Mouse (Mus musculus) heart, embryonic 10.5 days (tissue): ENCODE results near the gene Rps8. TPM values are rescaled to one million over a fixed set of nuclear protein-coding genes. Genes with fewer than 3 reads are reported as not detected.

Experiments used
- DNase-seq: peaks from one replicate; pipeline ENCODE4 v3.0.0-alpha.2; 2017; ENCODE audit warnings: low spot score
- H3K27ac ChIP-seq: fragments of 300-500 bp; sonication (generic); 2 replicates; pipeline ENCODE4 v1.5.1; 2016; ENCODE audit warnings: mild to moderate bottlenecking
- H3K27me3 ChIP-seq: fragments of 300-500 bp; sonication (generic); 2 replicates; pipeline ENCODE4 v1.6.1; 2016; ENCODE audit warnings: mild to moderate bottlenecking; ENCODE audit not compliant: poor library complexity, insufficient read depth, severe bottlenecking
- H3K36me3 ChIP-seq: fragments of 300-500 bp; sonication (generic); 2 replicates; pipeline ENCODE4 v1.6.1; 2016; ENCODE audit warnings: mild to moderate bottlenecking, moderate library complexity
- H3K4me1 ChIP-seq: fragments of 300-500 bp; sonication (generic); 2 replicates; pipeline ENCODE4 v1.6.1; 2016; ENCODE audit warnings: mild to moderate bottlenecking
- H3K4me3 ChIP-seq: fragments of 300-500 bp; sonication (generic); 2 replicates; pipeline ENCODE4 v1.5.1; 2016; ENCODE audit warnings: mild to moderate bottlenecking, moderate library complexity
- H3K9me3 ChIP-seq: fragments of 300-500 bp; sonication (generic); 2 replicates; pipeline ENCODE4 v1.6.1; 2016; ENCODE audit warnings: mild to moderate bottlenecking, moderate library complexity
- WGBS: fragments of 180-500 bp; shearing (Covaris S2); methylation state at CpG from one replicate; pipeline ENCODE4 v1.1.7; 2016; 5-methylcytosine and 5-hydroxymethylcytosine counted together
- polyA plus RNA-seq: library from polyadenylated mRNA; unstranded; fragments of >200 nt; fragmentation: Nextera tagmentation; extraction: Ambion mirVana; gene quantifications from 2 replicates; pipeline ENCODE4 v1.2.1, GENCODE M21; 2016

Rps8 gene
- polyA plus RNA-seq, 1 experiment from 2014 or later, result 783 TPM

DNA sequence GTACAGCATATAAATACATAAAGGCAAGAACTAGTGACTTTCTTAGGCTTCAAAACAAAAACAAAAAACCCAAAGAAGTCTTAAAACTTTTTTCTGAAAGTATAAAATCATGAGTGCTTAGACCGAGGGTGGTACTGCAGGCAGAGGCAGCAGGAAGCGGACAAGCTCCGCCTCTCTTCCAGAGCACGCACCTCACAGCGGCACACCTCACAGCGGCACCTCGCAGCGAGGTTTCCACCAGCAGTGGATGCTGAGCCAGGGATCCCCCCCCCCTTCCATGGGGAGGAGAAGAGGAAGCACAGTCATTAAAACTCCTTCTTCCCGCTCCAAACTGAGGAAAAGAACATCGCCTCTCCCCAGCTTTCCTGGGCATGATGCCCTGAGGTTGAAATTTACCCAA is 3.6 kb upstream of the Rps8 start:
- DNase-seq, result no peak
- Histone ChIP-seq H3K4me3 (no peak overlapping the region), H3K27me3 (no peaks in the 10 kb centered on the region), H3K4me1 (0 out of 2 replicates have a peak, but pooled peaks cover 2% of the 10 kb centered on the region), H3K27ac (no peak overlapping the region), H3K36me3 (peaks cover 65% of the 10 kb centered on the region), H3K9me3 (no peaks in the 10 kb centered on the region)
- 89% methylated on average over 10 of the region's 10 CpGs for WGBS

DNA sequence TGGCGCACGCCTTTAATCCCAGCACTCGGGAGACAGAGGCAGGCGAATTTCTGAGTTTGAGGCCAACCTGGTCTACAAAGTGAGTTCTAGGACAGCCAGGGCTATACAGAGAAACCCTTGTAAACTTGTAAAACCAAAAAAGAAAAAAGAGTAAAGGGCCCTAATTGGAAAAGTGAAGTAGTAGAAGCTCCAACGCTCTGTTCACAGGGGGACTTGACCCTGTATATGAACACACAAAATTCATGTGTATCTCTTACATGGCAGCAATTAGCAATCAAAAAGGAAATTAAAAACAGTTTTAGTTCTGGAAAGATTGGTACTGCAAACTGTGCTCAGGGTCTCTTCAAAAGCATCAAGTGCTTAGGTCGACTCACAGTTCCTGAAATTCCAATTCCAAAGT is 329 bp upstream of the Rps8 start:
- DNase-seq, result no peak
- no peaks in the 10 kb centered on the region for H3K9me3 ChIP-seq
- H3K36me3 ChIP-seq, result peaks cover 65% of the 10 kb centered on the region
- peak overlapping the region; percentile 99 for H3K4me3 ChIP-seq
- H3K27ac ChIP-seq, result peak overlapping the region; percentile 99
- WGBS, result 32% methylated on average over 6 of the region's 6 CpGs
- no peaks in the 10 kb centered on the region for H3K27me3 ChIP-seq
- peaks cover 25% of the 10 kb centered on the region; the same call in 1 of the 2 replicates for H3K4me1 ChIP-seq

DNA sequence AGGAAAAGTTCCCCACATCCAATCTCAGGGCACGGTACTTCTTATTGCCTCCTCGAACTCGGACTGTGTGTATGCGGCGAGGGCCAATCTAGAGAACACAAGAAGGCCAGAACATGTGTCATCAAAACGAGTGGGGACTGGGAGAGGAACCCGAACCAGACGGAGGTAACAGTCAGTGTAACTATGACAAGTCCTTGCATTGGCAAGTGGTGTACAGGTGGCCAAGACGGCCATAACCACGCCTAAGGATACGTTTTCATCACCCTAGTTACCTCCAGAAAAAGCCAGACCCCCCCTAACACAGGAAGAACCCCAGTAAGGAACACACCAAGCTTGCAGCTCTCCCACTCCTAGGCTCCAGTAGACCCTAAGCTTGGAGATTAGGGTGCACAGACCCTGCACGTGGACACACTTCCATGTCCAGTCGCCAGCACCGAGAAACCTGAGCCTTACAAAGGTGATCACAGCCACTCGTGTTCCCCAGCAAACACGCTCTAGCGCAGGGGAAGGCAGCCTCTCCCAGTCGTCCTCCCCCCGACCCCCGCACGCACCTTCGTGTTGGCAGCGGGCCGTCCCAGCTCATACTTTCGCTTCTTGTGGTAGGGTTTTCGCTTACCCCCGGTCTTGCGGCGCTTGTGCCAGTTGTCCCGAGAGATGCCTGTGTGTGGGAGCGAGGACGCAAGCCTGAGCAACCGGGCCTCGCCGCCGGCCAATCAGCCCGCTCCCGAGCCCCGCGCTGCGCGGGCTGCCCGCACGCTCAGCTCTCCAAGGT is 837 bp downstream of the Rps8 start:
- DNase-seq, result no peak
- peaks cover 66% of the 10 kb centered on the region for H3K36me3 ChIP-seq
- WGBS, result 1% methylated on average over 44 of the region's 44 CpGs

DNA sequence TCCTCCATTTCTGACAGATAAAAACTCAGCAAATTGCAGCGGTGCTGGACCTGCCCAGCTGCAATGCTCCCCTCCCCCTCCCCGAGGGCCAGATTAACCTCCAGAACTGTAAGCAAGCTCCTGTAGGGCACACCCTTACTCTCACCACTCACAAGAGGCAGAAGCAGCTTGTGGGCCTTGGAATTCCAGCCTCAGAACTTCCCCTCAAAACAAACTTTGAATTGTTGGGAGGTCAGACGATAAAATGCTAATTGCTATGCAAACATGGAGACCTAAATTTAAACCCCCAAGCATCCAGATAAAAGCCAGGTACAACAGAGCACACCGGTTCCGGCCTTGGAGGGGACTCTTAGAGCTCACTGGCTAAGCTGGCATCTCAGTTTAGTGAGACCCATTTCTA is 3.3 kb downstream of the Rps8 start:
- H3K27me3 ChIP-seq, result no peaks in the 10 kb centered on the region
- H3K4me1 ChIP-seq, result peaks cover 25% of the 10 kb centered on the region; the same call in 1 of the 2 replicates
- peaks cover 71% of the 10 kb centered on the region for H3K36me3 ChIP-seq
- WGBS, result 78% methylated on average over 5 of the region's 5 CpGs
- DNase-seq, result peak; percentile 73
- no peak overlapping the region for H3K27ac ChIP-seq
- no peaks in the 10 kb centered on the region for H3K9me3 ChIP-seq
- no peak overlapping the region for H3K4me3 ChIP-seq

More for the DNA sequence above, 837 bp downstream of the Rps8 start:
- H3K9me3 ChIP-seq, result no peaks in the 10 kb centered on the region
- no peaks in the 10 kb centered on the region for H3K27me3 ChIP-seq
- peaks cover 25% of the 10 kb centered on the region; the same call in 1 of the 2 replicates for H3K4me1 ChIP-seq
- peak overlapping the region; percentile 99 for H3K27ac ChIP-seq
- H3K4me3 ChIP-seq, result peak overlapping the region; percentile 99

DNA sequence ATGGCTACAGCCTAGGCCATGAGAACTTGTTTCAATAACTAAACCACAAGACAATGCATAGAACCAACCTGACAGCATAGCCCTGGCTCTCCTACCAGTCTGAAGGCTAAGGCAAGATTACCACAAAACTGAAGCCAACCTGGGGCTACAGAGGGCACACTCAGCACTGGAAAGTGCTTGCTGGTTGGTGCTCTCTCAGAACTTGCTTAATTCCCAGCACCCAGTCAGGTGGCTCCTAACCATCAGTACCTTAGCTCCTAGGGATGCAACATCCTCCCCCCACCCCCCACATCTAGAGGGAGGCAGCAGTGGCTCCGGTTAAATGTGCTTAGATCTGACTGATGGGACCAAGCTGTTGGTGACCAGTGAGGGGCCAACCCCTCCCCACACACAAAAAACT is 4.6 kb downstream of the Rps8 start:
- Histone ChIP-seq H3K9me3 (no peaks in the 10 kb centered on the region), H3K4me1 (peaks cover 25% of the 10 kb centered on the region; the same call in 1 of the 2 replicates), H3K36me3 (peaks cover 71% of the 10 kb centered on the region), H3K27me3 (no peaks in the 10 kb centered on the region), H3K4me3 (no peak overlapping the region), H3K27ac (no peak overlapping the region)
- peak; percentile 73 for DNase-seq
- 76% methylated on average over 1 of the region's 1 CpGs for WGBS

DNA sequence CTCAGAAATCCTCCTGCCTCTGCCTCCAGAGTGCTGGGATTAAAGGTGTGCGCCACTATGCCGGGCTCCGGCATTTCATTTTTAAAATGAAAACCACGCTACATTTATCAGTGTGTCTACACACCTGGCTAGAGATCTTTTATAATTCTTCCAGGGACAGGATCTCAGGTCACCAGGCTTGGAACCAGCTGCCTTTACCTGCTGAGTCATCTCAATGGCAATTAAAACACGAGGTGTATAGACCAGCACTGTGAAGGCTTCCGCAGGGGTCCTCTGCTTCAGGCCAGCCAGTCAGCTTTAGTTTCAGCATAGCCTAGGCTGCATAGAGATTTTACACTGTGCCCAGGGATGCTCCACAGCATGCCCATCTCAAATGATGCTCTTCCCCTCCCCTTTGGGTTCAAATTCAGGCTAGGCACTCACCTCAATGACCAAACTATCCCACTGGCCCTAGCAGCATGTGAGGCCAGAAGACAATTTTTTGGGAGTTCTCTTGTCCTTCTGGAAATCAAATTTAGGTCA is 5.8 kb downstream of the Rps8 start:
- Histone ChIP-seq H3K9me3 (no peaks in the 10 kb centered on the region), H3K4me3 (no peak overlapping the region), H3K27ac (no peak overlapping the region), H3K36me3 (peaks cover 71% of the 10 kb centered on the region), H3K4me1 (peaks cover 25% of the 10 kb centered on the region; the same call in 1 of the 2 replicates), H3K27me3 (no peaks in the 10 kb centered on the region)
- peak; percentile 72 for DNase-seq
- 83% methylated on average over 6 of the region's 6 CpGs for WGBS

DNA sequence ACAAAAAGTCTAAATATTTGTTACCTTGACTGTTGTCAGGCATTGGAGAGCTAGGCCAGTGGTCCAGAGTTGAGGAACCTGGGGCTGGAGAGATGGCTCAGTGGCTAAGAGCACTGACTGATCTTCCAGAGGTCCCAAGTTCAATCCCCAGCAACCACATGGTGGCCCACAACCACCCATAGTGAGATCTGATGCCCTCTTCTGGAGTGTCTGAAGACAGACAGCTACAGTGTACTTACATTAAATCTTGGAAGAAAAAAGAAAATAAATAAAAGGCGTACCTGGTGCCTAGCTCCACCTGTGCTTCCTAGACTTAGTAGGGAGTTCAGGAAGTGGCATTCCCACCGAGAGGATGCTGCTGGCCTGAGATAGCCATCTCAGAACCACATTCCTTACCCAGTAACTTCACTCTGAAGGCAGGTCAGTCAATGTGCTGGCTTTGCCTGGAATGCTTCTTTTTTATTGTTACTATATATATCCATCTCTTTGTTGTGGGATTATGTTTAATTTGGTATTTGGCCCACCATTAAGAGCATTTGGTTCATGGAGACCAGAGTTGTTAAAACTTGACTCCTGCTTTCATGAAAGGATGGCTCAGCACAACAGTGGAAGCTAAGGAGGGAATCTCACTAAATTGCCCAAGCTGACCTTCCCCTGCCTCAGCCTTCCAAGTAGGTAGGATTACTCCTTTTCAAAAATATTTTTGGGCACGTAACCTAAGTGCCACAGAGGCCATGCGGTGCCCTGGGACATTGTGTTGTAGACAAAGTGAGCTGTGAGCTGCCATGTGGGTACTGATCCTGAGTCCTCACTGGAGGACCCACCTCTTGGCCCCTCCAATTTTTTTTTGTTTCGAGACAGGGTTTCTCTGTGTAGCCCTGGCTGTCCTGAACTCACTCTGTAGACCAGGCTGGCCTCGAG is 6.5 kb downstream of the Rps8 start:
- WGBS, result 68% methylated on average over 6 of the region's 6 CpGs

DNA sequence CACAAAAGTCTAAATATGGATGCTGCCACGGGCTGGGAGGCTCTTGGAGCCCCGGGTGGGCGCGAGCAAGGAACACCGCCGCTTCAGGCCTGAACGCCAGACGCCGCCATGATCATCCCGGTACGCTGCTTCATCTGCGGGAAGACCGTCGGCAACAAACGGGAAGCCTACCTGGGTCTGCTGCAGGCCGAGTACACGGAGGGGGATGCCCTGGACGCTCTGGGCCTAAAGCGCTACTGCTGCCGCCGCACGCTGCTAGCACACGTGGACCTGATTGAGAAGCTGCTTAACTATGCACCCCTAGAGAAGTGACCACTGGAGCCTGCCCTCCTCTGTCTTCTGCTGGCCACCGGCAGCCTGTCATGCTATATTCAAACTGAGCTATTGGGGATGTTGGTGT is 7.2 kb downstream of the Rps8 start:
- peak; percentile 75 for DNase-seq
- H3K27ac ChIP-seq, result no peak overlapping the region
- H3K4me3 ChIP-seq, result no peak overlapping the region
- H3K4me1 ChIP-seq, result peaks cover 15% of the 10 kb centered on the region; the same call in 1 of the 2 replicates
- peaks cover 56% of the 10 kb centered on the region for H3K36me3 ChIP-seq
- no peaks in the 10 kb centered on the region for H3K9me3 ChIP-seq
- WGBS, result 69% methylated on average over 24 of the region's 24 CpGs
- H3K27me3 ChIP-seq, result no peaks in the 10 kb centered on the region

More for the DNA sequence above, 6.5 kb downstream of the Rps8 start:
- H3K4me3 ChIP-seq, result no peak overlapping the region
- no peak overlapping the region for H3K27ac ChIP-seq
- DNase-seq, result no peak
- no peaks in the 10 kb centered on the region for H3K27me3 ChIP-seq
- H3K36me3 ChIP-seq, result peaks cover 64% of the 10 kb centered on the region
- H3K4me1 ChIP-seq, result peaks cover 22% of the 10 kb centered on the region; the same call in 1 of the 2 replicates
- H3K9me3 ChIP-seq, result no peaks in the 10 kb centered on the region

DNA sequence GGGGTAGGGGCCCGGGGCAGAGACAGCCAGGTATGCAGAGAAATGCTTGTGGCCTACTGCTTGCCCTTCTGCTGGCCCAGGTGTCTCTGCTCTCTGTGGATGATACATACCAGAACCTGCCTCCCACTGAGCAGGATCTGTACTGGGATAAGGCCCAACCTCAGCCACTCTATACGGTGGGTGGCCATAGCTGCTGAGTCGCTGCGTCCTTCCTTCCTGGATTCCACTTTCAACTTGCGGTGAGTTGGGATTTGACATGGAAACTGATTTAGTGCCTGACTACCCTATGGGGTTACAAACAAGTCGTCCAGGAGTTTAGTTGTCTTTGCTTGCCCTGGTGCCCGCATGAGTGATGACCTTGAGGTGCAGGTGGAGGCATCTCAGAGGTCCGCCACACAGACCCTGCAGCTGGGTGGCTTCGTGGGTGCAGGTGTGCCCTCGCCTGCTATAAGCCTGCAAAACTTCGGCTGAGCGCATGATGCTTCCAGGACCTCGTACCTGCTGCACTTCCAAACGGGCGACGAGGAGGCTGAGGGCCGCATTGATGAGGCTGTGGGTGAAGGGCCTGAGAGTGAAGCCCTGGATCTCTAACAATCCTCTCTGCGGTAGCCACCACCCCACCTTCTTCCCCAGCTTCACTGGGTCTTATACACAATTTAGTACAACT is 7.9 kb downstream of the Rps8 start:
- Histone ChIP-seq H3K27me3 (no peaks in the 10 kb centered on the region), H3K36me3 (peaks cover 50% of the 10 kb centered on the region), H3K4me3 (no peak overlapping the region), H3K27ac (no peak overlapping the region), H3K4me1 (peaks cover 10% of the 10 kb centered on the region; the same call in 1 of the 2 replicates), H3K9me3 (no peaks in the 10 kb centered on the region)
- peak; percentile 75 for DNase-seq
- WGBS, result 85% methylated on average over 18 of the region's 18 CpGs

DNA sequence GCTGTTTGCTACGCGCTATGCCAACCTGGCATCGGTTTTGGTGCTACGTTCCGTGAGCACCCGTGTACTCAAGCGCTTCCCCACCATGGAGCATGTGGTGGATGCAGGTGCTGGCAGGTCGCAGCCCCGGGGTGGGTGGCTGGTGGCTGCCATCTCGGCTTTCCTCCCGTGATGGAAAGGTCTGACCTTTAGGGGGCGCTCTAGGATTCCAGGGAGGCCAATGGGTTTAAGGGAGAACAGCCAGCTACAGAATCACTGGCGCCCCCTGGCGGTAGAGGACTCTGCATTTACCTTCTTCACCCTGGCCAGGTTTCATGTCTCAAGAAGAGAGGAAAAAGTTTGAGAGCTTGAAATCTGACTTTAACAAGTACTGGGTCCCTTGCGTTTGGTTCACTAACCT is 9.9 kb downstream of the Rps8 start:
- no peak overlapping the region for H3K27ac ChIP-seq
- H3K36me3 ChIP-seq, result peaks cover 32% of the 10 kb centered on the region
- peaks cover 3% of the 10 kb centered on the region; the same call in 1 of the 2 replicates for H3K4me1 ChIP-seq
- peak; percentile 89 for DNase-seq
- no peaks in the 10 kb centered on the region for H3K9me3 ChIP-seq
- 31% methylated on average over 15 of the region's 15 CpGs for WGBS
- H3K27me3 ChIP-seq, result no peaks in the 10 kb centered on the region
- no peak overlapping the region for H3K4me3 ChIP-seq

DNA sequence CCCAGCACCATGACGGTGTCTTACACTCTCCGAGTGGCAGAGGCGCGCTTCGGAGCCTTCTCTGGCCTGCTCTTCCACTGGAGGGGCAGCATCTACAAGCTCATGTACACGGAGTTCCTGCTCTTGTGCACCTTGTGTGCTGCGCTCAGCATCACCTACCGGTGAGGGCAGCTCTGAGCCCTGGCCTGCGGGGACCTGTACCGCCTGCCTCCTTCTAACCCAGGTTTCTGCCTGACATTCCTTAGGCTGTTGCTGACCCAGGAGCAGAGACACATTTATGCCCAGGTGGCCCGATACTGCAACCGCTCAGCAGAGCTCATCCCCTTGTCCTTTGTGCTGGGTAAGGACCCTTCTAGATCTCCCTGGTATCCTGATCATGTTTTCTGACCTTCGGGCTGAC is 10.8 kb downstream of the Rps8 start:
- Histone ChIP-seq H3K4me1 (peaks cover 3% of the 10 kb centered on the region; the same call in 1 of the 2 replicates), H3K27ac (no peak overlapping the region), H3K4me3 (no peak overlapping the region), H3K36me3 (peaks cover 22% of the 10 kb centered on the region), H3K9me3 (no peaks in the 10 kb centered on the region), H3K27me3 (no peaks in the 10 kb centered on the region)
- DNase-seq, result no peak
- WGBS, result 86% methylated on average over 13 of the region's 13 CpGs

DNA sequence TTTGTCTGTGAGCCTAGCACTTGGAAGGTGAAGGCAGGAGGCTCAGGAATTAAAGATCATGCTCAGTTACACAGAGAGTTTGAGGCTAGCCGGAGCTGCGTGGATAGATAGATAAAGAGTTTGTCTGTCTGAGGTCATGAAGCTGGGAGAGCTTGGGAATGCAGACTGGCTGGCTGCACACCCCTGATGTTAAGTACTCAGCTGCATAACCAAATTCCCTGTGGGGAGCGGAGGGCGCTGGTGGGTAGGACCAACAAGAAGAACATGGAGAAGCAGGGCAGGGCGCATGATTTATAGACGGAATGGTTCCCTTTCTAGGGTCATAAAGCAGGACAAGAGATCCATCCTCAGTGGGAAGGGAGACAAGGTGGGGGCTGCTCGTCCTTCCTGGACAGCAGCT is 13.0 kb downstream of the Rps8 start:
- no peak for DNase-seq
- WGBS, result 49% methylated on average over 7 of the region's 7 CpGs
- H3K27me3 ChIP-seq, result no peaks in the 10 kb centered on the region
- no peak overlapping the region for H3K27ac ChIP-seq
- no peak overlapping the region for H3K4me3 ChIP-seq
- peaks cover 2% of the 10 kb centered on the region; the same call in 1 of the 2 replicates for H3K36me3 ChIP-seq
- no peaks in the 10 kb centered on the region for H3K9me3 ChIP-seq
- peaks cover 5% of the 10 kb centered on the region; the same call in 1 of the 2 replicates for H3K4me1 ChIP-seq
